Mouse (Mus musculus) adrenal gland, adult 2 months (tissue): ENCODE results near the gene Unc50. TPM values are rescaled to one million over a fixed set of nuclear protein-coding genes. Genes with fewer than 3 reads are reported as not detected.

Source experiments
- DNase-seq: peaks from one replicate; pipeline ENCODE4 v3.0.0; 2021
- long read RNA-seq: library from polyadenylated mRNA; stranded (forward); transcript quantifications from one replicate; pipeline ENCODE4 v2.0.0, GENCODE M21; 2021
- polyA plus RNA-seq: library from polyadenylated mRNA; depleted of rRNA; stranded (reverse); fragments of >200 nt; gene quantifications from 2 replicates; pipeline ENCODE4 v1.2.3, GENCODE M21; 2012; rRNA removed
- total RNA-seq, 2 experiments: library from RNA; stranded (reverse); gene quantifications; 2 replicates each; pipeline ENCODE4 v1.2.3; 2021

Gene Unc50
- total RNA-seq (10 to 100 TPM; 51.4 to 70.3 TPM), polyA plus RNA-seq (77.0 and 88.5 TPM in 2 replicates)
- long read RNA-seq, transcript Unc50-202 (6 exons, 1,094 nt), result minor isoform, 18 of 51 reads
- long read RNA-seq, transcript Unc50-201 (6 exons, 1,414 nt), result major isoform, 21 of 51 reads
- long read RNA-seq, partial matches to known transcripts, result 9 of 51 reads
- long read RNA-seq, other reads (novel, unspliced or antisense), result 1 of 51 reads

DNA sequence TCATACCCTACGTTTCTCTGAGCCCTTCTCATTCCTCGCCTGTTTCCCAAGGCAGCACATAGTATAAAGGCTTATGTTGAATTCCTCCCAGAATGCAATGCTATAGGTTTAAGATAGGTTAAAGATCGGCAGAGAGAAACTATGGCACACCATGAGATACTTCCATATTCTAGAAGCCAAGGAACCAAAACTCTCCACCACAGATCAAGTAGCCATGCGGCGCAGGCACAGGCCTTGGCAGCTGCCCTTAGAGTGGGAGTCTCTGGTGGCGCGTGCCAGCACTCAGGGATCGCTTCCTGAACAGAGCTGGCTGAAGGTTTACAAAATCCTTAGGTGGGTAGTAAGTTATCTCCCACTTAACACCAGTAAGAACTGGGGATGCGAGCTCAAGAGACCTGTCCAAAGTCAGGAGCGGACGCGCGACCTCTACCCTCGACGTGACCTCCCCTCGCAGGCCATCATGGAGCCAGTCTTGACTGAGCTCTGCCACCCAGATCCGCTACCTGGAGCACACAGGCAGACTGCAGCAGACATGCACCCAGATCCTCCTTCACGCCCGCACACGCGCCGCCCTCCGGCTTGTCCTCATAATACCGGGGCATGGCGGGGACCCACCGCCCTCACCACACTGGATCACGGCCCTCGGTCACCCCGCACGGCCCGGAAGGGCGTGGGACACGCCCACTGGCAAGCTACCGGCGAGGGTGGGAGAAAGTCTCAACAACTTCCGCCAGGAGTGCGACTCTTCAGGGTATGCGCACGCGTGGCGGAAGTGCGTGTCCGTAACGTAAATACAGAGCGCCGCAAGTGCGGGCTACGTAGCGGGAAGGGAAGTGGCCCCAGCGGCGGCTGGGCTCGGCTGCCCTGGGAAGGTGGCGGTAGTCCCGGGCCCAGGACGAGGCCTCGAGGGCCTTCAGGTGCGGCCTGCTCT lies at the start of gene Unc50, which contains the start of gene Coa5:
Unc50 (plus strand) TSS at position 774 of the 931 bp plus-strand sequence.
Coa5 (minus strand) TSS at position 738 of the 931 bp plus-strand sequence.
- peak; percentile 97 for DNase-seq

GRCm38 (mm10) chr1:37380913-37381312 lies 49.0 kb upstream of the Unc50 start:
- DNase-seq, result no peak

DNA sequence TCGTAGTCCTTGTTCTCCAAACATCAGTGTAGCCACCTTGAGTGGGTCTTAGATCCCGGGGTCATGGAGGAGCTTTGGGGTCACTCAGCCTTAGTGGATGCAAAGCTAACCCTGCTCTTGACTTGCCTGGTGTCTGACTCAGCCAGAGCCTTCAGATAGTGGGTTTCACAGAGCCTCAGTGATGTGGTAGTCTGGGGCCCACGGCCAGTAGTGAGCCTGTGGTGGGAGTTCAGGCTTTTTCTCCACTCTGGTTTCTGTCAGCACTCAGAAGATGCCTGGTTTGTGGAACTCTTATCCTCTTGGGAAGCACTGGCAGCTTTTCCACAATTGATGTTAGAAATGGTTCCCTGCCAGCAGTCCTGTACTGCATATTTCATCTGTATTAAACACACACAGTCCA lies 45.6 kb upstream of the Unc50 start:
- DNase-seq, result no peak

- no peak for DNase-seq
Measured at GRCm38 (mm10) chr1:37386448-37386971, 43.4 kb upstream of the Unc50 start.

- DNase-seq, result no peak
Measured at GRCm38 (mm10) chr1:37393174-37393573, 36.8 kb upstream of the Unc50 start.

- no peak for DNase-seq
Measured at GRCm38 (mm10) chr1:37396481-37396880, 33.5 kb upstream of the Unc50 start.

DNA sequence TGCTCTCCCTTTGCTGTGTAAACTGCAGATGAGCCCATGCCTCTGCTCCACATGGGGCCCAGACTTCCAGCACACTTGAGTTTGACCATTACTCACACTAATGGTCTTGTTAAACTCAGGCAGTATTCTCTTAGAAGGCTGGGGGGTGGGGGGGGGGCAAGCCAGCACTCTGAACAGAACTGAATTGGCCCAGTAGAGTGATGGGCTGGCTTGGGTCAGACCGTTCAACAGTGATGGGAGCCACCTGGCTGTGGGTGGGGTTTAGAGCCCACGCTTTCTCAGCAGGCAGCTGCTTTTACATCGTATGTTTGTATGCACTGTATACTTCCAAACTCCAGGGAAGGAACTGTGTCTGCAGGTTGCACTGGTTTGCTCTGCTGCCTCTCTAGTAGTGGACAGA lies 31.0 kb upstream of the Unc50 start:
- no peak for DNase-seq

DNA sequence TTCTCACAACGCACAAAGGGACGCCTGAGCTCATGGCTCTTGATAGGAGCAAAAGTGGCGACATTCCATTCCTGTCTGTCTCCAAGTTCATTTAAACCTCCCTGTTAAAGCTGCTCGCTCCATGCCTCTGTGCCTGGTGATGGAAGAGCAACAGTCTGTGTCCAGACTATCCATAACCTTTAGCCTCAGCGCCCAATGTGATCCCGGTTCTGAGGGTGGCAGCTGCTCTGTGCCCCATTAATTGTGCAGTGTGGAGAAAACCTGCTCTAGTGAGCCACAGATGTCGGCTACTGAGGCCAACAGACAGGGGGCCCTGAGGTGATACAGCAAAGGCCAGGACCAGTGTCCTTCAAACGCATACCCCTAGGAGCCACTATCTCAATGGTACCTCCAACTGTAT lies 30.2 kb upstream of the Unc50 start:
- no peak for DNase-seq

DNA sequence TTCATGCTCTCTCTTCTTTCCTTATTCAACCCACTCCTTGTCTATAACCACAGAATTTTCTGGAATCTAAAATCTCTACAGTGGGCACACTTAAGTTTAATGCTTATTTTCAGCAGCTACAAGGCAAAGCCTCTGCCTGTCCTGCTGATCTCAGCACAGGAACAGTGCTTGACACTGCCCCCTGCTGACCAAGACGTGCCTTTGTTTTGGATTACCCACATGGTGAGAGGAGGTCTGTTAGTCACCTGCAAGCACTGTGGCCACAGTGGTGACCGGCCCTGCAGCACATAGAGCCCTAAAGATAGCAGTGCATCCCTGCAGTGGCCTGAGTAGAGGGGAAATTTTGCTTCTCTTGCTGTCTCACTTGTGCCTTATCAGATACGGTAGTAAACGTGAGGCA lies 28.3 kb upstream of the Unc50 start:
- DNase-seq, result peak; percentile 63

DNA sequence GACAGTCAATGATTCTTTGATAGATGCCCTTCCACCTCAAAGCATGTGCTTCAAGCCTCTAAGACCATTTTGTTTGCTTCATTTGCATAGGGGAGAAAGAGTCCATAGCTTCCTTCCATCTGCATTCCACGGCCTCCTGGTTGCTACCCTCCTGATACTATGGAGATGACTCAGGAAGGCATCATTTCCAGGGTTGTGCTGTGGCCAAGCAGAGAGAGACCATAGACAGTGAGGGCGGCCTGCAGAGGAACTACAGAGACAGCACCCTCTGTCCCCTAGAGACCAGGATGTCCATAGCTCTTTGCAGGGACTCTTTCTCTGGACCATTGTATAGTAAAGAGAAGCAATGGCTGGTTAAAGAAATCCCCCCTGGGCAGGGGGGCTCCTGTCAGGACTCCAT lies 24.8 kb upstream of the Unc50 start:
- no peak for DNase-seq

DNA sequence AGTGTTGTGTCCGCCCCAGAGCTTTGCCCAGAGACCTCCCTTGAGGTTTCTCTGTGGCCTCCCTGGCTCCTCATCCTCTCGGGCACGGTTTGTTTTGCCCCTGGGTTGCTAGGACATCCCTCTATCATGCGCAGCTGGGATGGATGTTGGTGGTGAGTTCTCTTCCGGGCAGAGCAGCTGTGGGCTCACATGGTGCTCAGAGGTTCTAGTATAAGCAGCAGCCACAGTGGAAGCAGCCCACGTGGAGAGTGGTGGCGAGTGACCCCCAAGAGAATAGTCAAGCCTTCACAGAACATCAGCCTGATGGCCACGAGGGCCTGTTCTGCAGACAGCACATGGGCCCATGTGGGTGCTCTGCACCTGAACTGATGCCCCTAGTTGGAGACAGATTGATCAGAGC lies 22.7 kb upstream of the Unc50 start:
- no peak for DNase-seq

GRCm38 (mm10) chr1:37408059-37408458 lies 21.9 kb upstream of the Unc50 start:
- no peak for DNase-seq

DNA sequence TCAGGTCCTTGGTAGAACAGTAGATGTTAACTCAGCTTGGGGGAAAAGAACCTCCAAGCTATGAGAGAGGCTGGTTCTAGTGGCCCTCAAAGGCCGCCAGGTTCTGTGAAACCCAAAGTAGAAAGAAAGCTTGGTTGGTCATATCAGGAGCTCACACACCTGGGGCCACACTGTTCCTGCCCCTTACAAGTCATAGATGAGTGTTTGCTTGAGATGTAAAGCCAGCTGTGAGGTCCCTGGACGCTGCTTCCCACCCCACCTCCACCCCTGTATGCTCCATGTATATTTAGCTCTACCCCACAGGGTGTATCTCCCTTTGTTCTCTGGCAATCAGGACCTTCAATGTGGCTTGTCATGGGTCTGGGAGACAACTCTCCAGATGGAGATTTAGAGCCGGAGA lies 21.3 kb upstream of the Unc50 start:
- no peak for DNase-seq

DNA sequence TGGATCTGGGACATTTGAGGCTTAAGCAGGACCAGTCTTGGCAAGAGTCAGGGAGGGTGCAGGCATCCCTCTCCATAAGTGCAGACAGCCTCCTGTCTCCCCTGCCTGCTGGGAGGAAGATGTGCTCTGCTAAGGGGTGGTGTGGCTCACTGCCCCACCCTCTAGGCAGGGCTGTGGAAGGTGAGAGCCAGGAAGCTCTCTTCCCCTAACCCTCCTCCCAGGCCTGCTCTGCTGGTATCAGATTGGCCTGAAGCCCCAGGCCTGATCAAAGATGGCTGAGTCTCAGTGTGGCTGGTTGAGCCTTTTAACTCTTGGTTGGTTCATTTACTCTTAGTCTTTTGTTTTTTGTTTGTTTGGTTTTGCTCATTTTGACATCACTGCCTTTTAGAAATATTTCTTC lies 20.3 kb upstream of the Unc50 start:
- DNase-seq, result no peak

GRCm38 (mm10) chr1:37415394-37415793 lies 14.5 kb upstream of the Unc50 start:
- DNase-seq, result no peak

- peak; percentile 16 for DNase-seq
Measured at GRCm38 (mm10) chr1:37419420-37419819, 10.5 kb upstream of the Unc50 start.

- no peak for DNase-seq
Measured at GRCm38 (mm10) chr1:37427144-37427875, 2.6 kb upstream of the Unc50 start.

DNA sequence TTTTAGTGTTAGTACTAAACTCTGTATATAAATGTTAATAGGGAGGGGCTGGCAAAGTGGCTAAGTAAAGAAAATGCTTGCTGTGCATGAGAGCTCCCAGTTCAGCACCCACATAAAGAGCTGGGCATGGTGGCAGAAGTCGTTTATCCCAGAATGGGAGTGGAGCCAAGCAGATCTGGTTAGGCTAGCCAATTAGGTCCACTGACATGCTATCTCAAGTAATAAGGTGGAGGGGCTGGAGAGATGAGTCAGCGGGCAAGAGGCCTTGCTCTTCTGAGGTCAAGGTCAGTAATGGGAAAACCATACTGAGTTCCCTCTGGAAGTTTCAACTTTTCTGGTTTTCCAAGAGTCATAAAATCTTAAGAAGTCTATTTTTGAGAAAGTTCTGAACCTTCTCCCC lies 1.0 kb upstream of the Unc50 start:
- DNase-seq, result peak; percentile 60

DNA sequence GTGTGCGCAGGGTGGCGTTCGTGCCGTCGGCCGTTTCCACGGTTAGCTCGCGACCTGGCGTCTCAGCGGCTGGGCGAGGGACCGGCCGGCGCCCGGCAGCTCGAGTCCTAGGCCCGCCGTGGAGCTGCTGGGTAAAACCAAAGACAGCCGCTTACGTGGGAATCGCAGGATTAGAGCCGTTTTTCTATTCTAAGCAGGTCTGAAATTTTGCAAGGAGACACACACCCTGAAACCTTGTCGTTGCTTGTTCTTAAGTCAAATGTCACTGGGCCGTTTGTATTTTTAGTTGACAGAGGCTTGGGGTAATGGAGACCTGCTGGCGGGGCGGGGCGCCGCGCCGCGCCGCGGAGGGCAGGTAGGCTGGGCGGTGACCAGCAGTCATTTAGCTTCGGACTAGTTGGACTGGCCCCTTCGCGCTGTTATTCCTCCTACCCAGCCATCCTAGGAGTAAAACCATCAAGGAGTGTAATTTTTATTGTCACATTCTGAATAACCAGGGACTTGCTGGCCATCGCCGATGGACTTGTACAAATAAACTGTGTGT lies 430 bp downstream of the Unc50 start:
- DNase-seq, result no peak

- no peak for DNase-seq
Measured at GRCm38 (mm10) chr1:37436419-37436818, 6.5 kb downstream of the Unc50 start.

DNA sequence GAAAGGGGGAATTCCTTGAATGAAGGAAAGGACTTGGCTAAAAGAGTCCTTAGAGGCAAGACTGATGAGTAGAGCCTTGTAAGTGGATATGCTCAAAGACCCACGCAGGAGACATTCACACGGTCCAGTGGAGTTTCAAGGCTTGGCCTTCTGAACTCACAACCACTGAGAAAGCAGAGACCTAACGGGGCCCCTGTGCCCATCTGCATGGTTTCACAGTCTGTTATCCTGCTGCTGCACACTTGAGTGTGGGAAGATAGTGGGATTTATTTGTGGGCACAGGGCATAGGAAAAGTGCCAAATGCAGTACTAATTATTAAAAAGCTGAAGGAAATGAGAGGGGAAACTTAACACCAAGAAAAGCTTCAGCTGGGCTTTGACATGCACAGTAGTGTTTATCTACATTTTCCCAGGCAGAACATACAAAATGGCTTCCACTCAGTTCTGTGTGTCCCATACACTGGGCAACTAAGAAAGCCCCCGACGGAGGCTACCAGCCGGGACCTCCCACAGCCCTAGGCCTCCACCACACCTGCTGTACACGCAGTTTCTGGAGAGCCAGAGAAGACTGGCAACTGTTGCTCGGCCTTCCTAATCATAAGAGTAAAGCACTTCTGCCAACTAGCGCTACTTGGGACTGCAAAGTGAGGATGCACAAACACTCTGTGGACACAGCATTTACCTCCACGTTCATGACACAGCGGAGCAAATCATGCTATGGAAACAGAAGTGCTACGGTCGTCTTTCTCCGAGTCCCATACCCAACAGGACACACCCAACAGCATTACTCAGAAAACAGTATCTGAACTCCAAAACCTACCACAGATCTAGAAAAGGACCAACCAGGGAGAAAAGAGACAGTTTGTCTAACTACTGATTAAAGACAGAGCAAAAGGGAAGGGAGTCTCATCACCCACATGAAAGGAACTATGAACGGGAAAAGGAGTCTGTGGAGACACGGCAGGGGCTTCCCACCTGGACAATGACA lies 13.2 kb downstream of the Unc50 start:
- DNase-seq, result no peak
